Mouse (Mus musculus): ENCODE measurements around the gene Parp14. TPM values are rescaled to one million over a fixed set of nuclear protein-coding genes. Genes with fewer than 3 reads are reported as not detected.
A peak's percentile ranks its signal among the peaks of the same experiment; 100 is the strongest.

Parp14 gene
- total and polyA plus RNA-seq, 3 experiments = 2.1 to 6.1 (median 5.5) TPM

- peaks cover 40% of the 10 kb centered on the region for H3K4me1 ChIP-seq (ENCODE audit: insufficient read depth, low read depth, low read length)
- no peak overlapping the region for H3K4me3 ChIP-seq (ENCODE audit: low read depth, low read length)
- ATAC-seq (ENCODE audit: extremely low read depth, insufficient number of reproducible peaks, low FRiP score, poor library complexity, severe bottlenecking) (no peak), DNase-seq (ENCODE audit: low spot score) (no peak)
- no peak for TF ChIP-seq CTCF (IDR thresholded peaks at IDR 0.05; ENCODE audit: low read depth, low read length)
- TF ChIP-seq TAL1 (conservative IDR thresholded peaks at IDR 0.05; ENCODE audit: low read depth, low read length) = no peak
- TF ChIP-seq GATA1 (IDR thresholded peaks at IDR 0.05; ENCODE audit: borderline replicate concordance, low read length) = no peak
- no peak for TF ChIP-seq GATA2 (IDR thresholded peaks at IDR 0.05; ENCODE audit: borderline replicate concordance, low read depth, low read length)
- no peak for TF ChIP-seq POLR2AphosphoS5 (IDR thresholded peaks at IDR 0.05; ENCODE audit: insufficient replicate concordance, low read depth, low read length)
- no peaks in the 10 kb centered on the region for H3K9me3 ChIP-seq (replicated peaks)
- peaks cover 4% of the 10 kb centered on the region for H3K36me3 ChIP-seq (replicated peaks)
- no peaks in the 10 kb centered on the region; the same call in 1 of the 2 replicates for H3K27me3 ChIP-seq (ENCODE audit: insufficient read depth, low read length)
Observed at GRCm38 (mm10) chr16:35867726-35868125, 3.6 kb downstream of the Parp14 start.

GRCm38 (mm10) chr16:35862057-35862456, 9.3 kb downstream of the Parp14 start:
- no peak for TF ChIP-seq POLR2AphosphoS5 (IDR thresholded peaks at IDR 0.05; ENCODE audit: insufficient replicate concordance, low read depth, low read length)
- TF ChIP-seq CTCF (IDR thresholded peaks at IDR 0.05; ENCODE audit: low read depth, low read length) = peak; percentile 48; the same call in 1 of the 2 replicates
- TF ChIP-seq GATA2 (IDR thresholded peaks at IDR 0.05; ENCODE audit: borderline replicate concordance, low read depth, low read length) = no peak
- no peak for TF ChIP-seq TAL1 (conservative IDR thresholded peaks at IDR 0.05; ENCODE audit: low read depth, low read length)
- TF ChIP-seq GATA1 (IDR thresholded peaks at IDR 0.05; ENCODE audit: borderline replicate concordance, low read length) = no peak
- DNase-seq (ENCODE audit: low spot score) = no peak
- H3K4me1 ChIP-seq (ENCODE audit: insufficient read depth, low read depth, low read length) = peaks cover 15% of the 10 kb centered on the region
- H3K27me3 ChIP-seq (ENCODE audit: insufficient read depth, low read length) = no peaks in the 10 kb centered on the region; the same call in 1 of the 2 replicates
- peaks cover 14% of the 10 kb centered on the region for H3K36me3 ChIP-seq (replicated peaks)
- peaks cover 5% of the 10 kb centered on the region; the same call in 1 of the 2 replicates for H3K9me3 ChIP-seq (replicated peaks)
- ATAC-seq (ENCODE audit: extremely low read depth, insufficient number of reproducible peaks, low FRiP score, poor library complexity, severe bottlenecking) = no peak
- no peak overlapping the region for H3K4me3 ChIP-seq (ENCODE audit: low read depth, low read length)

- H3K4me3 ChIP-seq (ENCODE audit: low read depth, low read length) = no peak overlapping the region
- H3K27me3 ChIP-seq (ENCODE audit: insufficient read depth, low read length) = no peaks in the 10 kb centered on the region; the same call in 1 of the 2 replicates
- DNase-seq (ENCODE audit: low spot score) (no peak), ATAC-seq (ENCODE audit: extremely low read depth, insufficient number of reproducible peaks, low FRiP score, poor library complexity, severe bottlenecking) (no peak)
- peaks cover 14% of the 10 kb centered on the region for H3K36me3 ChIP-seq (replicated peaks)
- peaks cover 5% of the 10 kb centered on the region; the same call in 1 of the 2 replicates for H3K9me3 ChIP-seq (replicated peaks)
- TF ChIP-seq TAL1 (conservative IDR thresholded peaks at IDR 0.05; ENCODE audit: low read depth, low read length) (no peak), CTCF (IDR thresholded peaks at IDR 0.05; ENCODE audit: low read depth, low read length) (no peak), GATA1 (IDR thresholded peaks at IDR 0.05; ENCODE audit: borderline replicate concordance, low read length) (no peak), GATA2 (IDR thresholded peaks at IDR 0.05; ENCODE audit: borderline replicate concordance, low read depth, low read length) (no peak), POLR2AphosphoS5 (IDR thresholded peaks at IDR 0.05; ENCODE audit: insufficient replicate concordance, low read depth, low read length) (no peak)
- H3K4me1 ChIP-seq (ENCODE audit: insufficient read depth, low read depth, low read length) = peaks cover 23% of the 10 kb centered on the region
Observed at GRCm38 (mm10) chr16:35860236-35860635, 11.1 kb downstream of the Parp14 start.

GRCm38 (mm10) chr16:35856766-35857165, 14.6 kb downstream of the Parp14 start:
- Histone ChIP-seq H3K36me3 (replicated peaks) (peaks cover 5% of the 10 kb centered on the region), H3K4me3 (ENCODE audit: low read depth, low read length) (peak overlapping the region; percentile 55; the same call in 1 of the 2 replicates), H3K9me3 (replicated peaks) (peaks cover 2% of the 10 kb centered on the region; the same call in 1 of the 2 replicates), H3K27me3 (ENCODE audit: insufficient read depth, low read length) (no peaks in the 10 kb centered on the region), H3K4me1 (ENCODE audit: insufficient read depth, low read depth, low read length) (peaks cover 23% of the 10 kb centered on the region)
- DNase-seq (ENCODE audit: low spot score) (peak; percentile 64), ATAC-seq (ENCODE audit: extremely low read depth, insufficient number of reproducible peaks, low FRiP score, poor library complexity, severe bottlenecking) (peak; percentile 92)
- no peak for TF ChIP-seq CTCF (IDR thresholded peaks at IDR 0.05; ENCODE audit: low read depth, low read length)
- peak; percentile 60 for TF ChIP-seq TAL1 (conservative IDR thresholded peaks at IDR 0.05; ENCODE audit: low read depth, low read length)

GRCm38 (mm10) chr16:35855846-35856245, 15.5 kb downstream of the Parp14 start:
- TF ChIP-seq GATA1 (IDR thresholded peaks at IDR 0.05; ENCODE audit: borderline replicate concordance, low read length) (no peak), TAL1 (conservative IDR thresholded peaks at IDR 0.05; ENCODE audit: low read depth, low read length) (no peak), GATA2 (IDR thresholded peaks at IDR 0.05; ENCODE audit: borderline replicate concordance, low read depth, low read length) (no peak), POLR2AphosphoS5 (IDR thresholded peaks at IDR 0.05; ENCODE audit: insufficient replicate concordance, low read depth, low read length) (no peak), CTCF (IDR thresholded peaks at IDR 0.05; ENCODE audit: low read depth, low read length) (no peak)
- Histone ChIP-seq H3K4me1 (ENCODE audit: insufficient read depth, low read depth, low read length) (peaks cover 22% of the 10 kb centered on the region), H3K27me3 (ENCODE audit: insufficient read depth, low read length) (no peaks in the 10 kb centered on the region), H3K4me3 (ENCODE audit: low read depth, low read length) (no peak overlapping the region), H3K36me3 (replicated peaks) (peaks cover 3% of the 10 kb centered on the region), H3K9me3 (replicated peaks) (no peaks in the 10 kb centered on the region)
- no peak for ATAC-seq (ENCODE audit: extremely low read depth, insufficient number of reproducible peaks, low FRiP score, poor library complexity, severe bottlenecking)
- DNase-seq (ENCODE audit: low spot score) = no peak

GRCm38 (mm10) chr16:35847138-35847537, 24.2 kb downstream of the Parp14 start:
- H3K36me3 ChIP-seq (replicated peaks) = no peaks in the 10 kb centered on the region
- no peak for DNase-seq (ENCODE audit: low spot score)
- H3K27me3 ChIP-seq (ENCODE audit: insufficient read depth, low read length) = no peaks in the 10 kb centered on the region
- no peak for TF ChIP-seq POLR2AphosphoS5 (IDR thresholded peaks at IDR 0.05; ENCODE audit: insufficient replicate concordance, low read depth, low read length)
- no peak for TF ChIP-seq TAL1 (conservative IDR thresholded peaks at IDR 0.05; ENCODE audit: low read depth, low read length)
- TF ChIP-seq GATA2 (IDR thresholded peaks at IDR 0.05; ENCODE audit: borderline replicate concordance, low read depth, low read length) = no peak
- no peak for TF ChIP-seq GATA1 (IDR thresholded peaks at IDR 0.05; ENCODE audit: borderline replicate concordance, low read length)
- TF ChIP-seq CTCF (IDR thresholded peaks at IDR 0.05; ENCODE audit: low read depth, low read length) = no peak
- H3K9me3 ChIP-seq (replicated peaks) = no peaks in the 10 kb centered on the region
- no peak for ATAC-seq (ENCODE audit: extremely low read depth, insufficient number of reproducible peaks, low FRiP score, poor library complexity, severe bottlenecking)
- H3K4me1 ChIP-seq (ENCODE audit: insufficient read depth, low read depth, low read length) = peaks cover 2% of the 10 kb centered on the region; the same call in 1 of the 2 replicates
- H3K4me3 ChIP-seq (ENCODE audit: low read depth, low read length) = no peak overlapping the region

Data from G1E (cell line).